Mouse (Mus musculus): ENCODE data around the gene Ppfibp2.
A peak's percentile ranks its signal among the peaks of the same experiment; 100 is the strongest.

Ppfibp2 gene

DNA sequence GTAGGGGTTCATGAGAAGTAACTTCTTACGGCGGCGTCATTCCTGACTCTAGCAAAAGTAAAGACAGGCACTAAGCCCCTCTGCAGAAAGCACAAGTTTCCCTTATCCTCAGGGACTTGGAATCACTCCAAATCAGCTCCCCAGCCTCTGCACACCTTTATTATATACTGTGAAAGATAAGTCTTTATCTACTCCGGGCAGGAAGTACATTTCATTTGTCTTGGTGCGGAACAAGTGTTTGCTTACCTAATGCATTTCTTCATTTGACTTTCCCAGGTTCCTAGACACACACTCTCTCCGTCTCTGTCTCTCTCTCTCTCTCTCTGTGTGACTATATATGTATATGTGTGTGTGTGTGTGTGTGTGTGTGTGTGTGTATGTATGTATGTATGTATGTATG is 68.6 kb downstream of the Ppfibp2 start:
- DNase-seq (ENCODE audit: low read depth in 2 of 2, low spot score in 2 of 2): no peak

- peak; percentile 19 to 49 for DNase-seq (ENCODE audit: low read depth in 2 of 2, low spot score in 2 of 2)
Measured at GRCm38 (mm10) chr7:107664063-107665056, 69.4 kb downstream of the Ppfibp2 start.

- DNase-seq (ENCODE audit: low read depth in 2 of 2, low spot score in 2 of 2): no peak
Measured at GRCm38 (mm10) chr7:107665221-107665585, 70.2 kb downstream of the Ppfibp2 start.

DNA sequence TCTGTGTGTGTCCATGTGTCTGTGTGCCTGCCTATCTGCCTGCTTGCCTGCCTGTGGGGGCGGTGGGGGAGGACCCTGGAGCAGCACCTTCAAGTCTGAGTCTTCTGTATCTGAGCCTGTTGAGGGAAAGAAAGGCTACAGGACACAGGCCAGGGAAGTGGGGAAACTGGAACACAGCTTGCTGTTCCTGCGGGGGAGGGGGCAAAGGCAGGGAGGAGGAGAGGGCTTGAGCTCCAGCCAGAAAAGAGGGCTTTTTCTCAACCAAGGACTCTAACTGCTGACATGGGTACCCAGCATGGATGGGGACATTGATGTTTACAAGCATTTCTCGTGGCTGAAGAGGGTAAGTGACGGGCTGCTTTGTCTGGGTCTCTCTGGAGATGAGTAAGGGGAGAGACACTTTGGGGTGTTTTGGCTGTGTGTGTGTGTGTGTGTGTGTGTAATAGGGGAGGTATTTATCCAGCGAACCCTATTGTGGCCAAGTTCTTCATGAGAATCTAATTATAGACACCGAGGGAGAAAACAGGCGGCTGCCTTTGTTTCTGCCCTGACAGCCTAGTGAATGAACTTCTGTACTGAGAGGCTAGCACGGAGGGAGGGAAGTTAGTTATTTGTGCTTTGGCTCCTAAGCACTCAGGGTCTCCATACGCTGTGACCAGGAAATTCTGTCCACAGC is 70.7 kb downstream of the Ppfibp2 start:
- DNase-seq (ENCODE audit: low read depth in 2 of 2, low spot score in 2 of 2): no peak

DNA sequence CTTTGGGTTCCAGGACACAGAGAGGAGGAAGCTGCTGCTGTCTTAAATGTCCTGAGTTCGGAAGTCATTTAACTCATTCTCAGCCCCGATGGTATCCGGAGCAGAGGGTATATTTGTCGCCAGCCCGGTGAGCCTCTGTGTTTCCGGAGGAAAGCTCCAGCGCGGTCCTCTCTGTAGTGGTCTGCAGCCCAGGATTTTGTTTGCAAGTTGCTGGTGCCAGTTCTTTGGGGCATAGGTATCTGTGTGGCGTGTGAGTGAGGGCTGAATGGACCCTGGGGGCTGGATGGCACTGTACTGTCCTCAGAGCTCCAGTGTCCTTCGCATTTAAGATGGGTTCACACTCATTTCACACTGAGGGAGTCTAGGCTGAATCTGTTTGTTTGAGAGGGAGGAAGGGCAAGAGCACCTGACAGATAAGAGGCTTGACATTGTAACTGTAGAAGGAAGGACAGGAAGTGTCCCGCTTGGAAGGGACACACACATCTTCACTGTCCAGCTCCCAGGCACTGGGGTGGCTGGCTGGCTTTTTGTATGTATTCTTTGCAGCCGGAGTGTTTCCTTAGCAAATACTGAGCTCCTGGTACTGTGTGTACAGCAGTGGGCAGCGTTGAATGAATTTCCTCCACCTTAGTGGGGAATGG is 71.4 kb downstream of the Ppfibp2 start:
- DNase-seq (ENCODE audit: low read depth in 2 of 2, low spot score in 2 of 2): no peak

- DNase-seq (ENCODE audit: low read depth in 2 of 2, low spot score in 2 of 2): no peak
Measured at GRCm38 (mm10) chr7:107668514-107668913, 73.5 kb downstream of the Ppfibp2 start.

DNA sequence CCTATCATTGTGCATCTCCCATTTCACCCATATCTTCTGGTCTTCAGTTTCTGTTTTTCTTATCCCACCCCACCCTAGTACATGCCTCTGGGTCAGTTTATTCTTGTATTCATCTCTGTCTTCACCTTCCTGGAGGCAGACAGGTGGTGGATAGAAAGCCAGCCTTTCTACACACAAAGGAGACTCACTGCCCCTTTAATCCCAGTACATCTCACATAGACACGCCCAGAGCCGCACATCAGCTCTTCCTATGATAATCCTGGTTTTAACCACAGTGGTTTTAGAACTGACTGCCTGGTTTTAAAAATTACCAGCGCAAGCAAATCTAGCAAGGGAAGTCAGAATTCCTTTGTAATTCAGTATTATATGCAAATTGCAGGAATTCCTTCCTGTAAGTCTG is 80.2 kb downstream of the Ppfibp2 start:
- DNase-seq (ENCODE audit: low read depth in 2 of 2, low spot score in 2 of 2): no peak

DNA sequence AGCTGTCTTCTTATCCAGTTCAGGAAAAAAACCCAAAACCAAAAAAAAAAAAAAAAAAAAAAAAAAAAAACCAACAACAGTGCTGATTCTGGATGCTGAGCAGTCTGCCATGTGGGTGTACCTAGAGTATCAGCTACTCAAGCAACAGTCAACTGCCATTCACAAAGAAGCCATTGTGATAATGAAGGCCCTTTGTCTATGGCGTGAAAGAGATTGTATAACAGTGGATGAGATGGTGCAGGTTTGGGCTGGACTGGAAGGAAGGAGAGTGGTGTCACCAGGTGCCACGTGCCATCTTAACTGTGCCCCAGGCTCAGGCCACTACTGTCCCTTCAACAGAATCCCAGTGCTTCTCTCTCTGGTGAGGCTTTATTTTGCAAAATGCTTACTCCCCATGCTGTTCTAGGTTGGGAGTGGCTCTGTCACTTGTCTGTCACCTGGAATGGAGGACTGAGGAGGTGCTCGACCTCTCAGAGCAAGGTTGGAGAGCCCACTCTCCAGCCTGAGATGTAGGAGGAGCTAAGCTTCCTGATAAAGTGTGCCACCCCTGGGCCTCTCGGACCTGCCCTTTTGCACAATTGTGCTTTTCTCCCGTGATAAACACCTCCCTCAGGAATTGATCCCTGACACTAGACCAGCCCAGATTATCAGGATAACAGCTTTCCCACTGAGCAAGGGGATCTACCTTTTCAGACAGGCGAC is 85.3 kb downstream of the Ppfibp2 start:
- no peak for DNase-seq (ENCODE audit: low read depth in 2 of 2, low spot score in 2 of 2)

- DNase-seq (ENCODE audit: low read depth in 2 of 2, low spot score in 2 of 2): no peak
Measured at GRCm38 (mm10) chr7:107681306-107681705, 86.3 kb downstream of the Ppfibp2 start.

GRCm38 (mm10) chr7:107683162-107683561 is 88.2 kb downstream of the Ppfibp2 start:
- no peak for DNase-seq (ENCODE audit: low read depth in 2 of 2, low spot score in 2 of 2)

DNA sequence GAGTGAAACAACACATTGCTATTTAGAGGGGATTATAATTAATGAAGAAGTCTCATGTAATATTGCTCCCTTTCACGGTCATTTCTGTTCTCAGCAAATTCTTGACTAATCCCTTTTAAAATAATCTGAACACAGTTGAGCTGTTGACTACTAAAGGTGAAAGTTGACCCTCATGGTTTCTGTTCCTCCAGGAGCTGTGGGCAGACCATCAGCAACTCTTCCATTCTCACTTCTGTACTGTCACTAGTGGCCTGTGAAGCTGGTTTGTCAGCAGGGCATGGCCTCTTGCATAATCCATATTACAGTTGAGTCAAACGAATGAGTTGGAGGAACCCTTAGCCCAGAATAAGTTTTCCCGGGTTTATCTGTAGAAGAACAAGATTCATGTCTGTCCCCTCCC is 88.6 kb downstream of the Ppfibp2 start:
- no peak for DNase-seq (ENCODE audit: low read depth in 2 of 2, low spot score in 2 of 2)

DNA sequence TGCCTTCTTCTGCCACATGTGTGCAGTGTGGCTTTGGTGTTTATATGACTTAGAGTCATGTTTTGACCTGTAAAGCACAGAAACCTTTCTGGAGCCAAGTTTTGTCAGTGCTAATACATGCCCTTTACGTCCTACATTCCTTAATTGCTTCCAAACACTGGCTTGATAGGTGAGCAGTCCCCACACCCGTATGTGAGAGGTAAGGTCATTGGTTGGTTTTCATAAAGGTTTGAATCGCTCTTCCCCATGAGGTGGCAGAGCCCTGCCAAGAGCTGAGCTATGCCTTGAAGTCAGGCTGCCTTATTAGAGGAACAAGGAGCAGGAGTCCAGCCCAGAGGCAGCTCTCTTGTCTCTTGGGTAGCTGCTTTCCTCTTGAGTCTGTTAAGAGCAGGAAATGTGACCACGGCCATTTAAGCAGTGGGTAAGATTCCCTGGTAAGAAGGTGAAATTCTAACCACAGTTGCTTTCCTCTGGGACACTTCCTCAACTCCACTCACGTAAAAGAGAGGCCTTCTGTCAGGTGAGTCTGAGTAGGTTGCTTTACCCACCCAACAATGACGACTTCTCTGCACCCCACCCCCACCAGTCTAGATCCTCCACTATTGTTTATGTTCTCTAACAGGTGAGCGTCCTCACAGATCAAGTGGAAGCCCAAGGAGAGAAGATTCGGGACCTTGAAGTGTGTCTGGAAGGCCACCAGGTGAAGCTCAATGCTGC is 90.4 kb downstream of the Ppfibp2 start:
- no peak for DNase-seq (ENCODE audit: low read depth in 2 of 2, low spot score in 2 of 2)

- no peak for DNase-seq (ENCODE audit: low read depth in 2 of 2, low spot score in 2 of 2)
Measured at GRCm38 (mm10) chr7:107685955-107686285, 90.9 kb downstream of the Ppfibp2 start.

GRCm38 (mm10) chr7:107687412-107687811 is 92.4 kb downstream of the Ppfibp2 start:
- DNase-seq (ENCODE audit: low read depth in 2 of 2, low spot score in 2 of 2): no peak

GRCm38 (mm10) chr7:107688040-107688439 is 93.0 kb downstream of the Ppfibp2 start:
- DNase-seq (ENCODE audit: low read depth in 2 of 2, low spot score in 2 of 2): no peak

- no peak for DNase-seq (ENCODE audit: low read depth in 2 of 2, low spot score in 2 of 2)
Measured at GRCm38 (mm10) chr7:107690426-107691221, 95.6 kb downstream of the Ppfibp2 start.

- DNase-seq (ENCODE audit: low read depth in 2 of 2, low spot score in 2 of 2): no peak
Measured at GRCm38 (mm10) chr7:107691493-107691892, 96.5 kb downstream of the Ppfibp2 start.

DNA sequence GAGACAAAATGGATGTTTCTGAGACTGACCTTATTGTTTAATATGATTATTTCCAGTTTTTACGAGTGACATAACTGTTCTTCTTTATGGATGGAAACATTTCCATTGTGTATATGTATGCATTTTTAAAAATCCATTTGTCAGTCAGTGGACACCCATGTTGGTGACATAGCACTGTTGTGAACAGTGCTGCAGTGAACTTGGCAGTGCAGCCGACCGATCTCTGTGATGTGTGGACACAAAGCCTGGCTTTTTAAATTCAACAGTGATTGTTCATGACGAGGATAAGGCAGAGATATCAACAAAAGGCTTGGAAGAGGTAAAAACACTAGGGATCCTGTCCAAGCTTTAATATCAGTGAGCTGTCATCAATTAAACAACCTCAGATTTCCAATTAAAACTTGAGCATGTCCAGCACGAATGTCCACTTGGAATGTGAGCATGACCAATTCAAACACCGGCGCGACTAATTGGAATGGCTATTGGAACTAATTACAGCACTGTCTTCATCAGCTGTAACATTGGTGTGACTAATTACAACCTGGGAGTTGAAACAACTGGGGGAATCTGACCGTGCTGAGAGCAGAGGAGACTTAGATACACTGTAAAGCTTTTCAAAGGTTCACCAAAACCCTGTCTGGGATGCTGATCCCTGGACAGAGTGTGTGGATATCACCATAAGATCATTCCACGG is 99.4 kb downstream of the Ppfibp2 start:
- no peak for DNase-seq (ENCODE audit: low read depth in 2 of 2, low spot score in 2 of 2)

GRCm38 (mm10) chr7:107697066-107697465 is 102.1 kb downstream of the Ppfibp2 start:
- DNase-seq (ENCODE audit: low read depth in 2 of 2, low spot score in 2 of 2): no peak
